Mouse (Mus musculus) Muller cell, postnatal 12 days (primary cell): Measurements from ENCODE around the gene Pdxp.

Experiments
- DNase-seq: peaks from one replicate; pipeline ENCODE4 v3.0.0-alpha.2; 2015; ENCODE audit errors: inconsistent ontology term

Pdxp gene

DNA sequence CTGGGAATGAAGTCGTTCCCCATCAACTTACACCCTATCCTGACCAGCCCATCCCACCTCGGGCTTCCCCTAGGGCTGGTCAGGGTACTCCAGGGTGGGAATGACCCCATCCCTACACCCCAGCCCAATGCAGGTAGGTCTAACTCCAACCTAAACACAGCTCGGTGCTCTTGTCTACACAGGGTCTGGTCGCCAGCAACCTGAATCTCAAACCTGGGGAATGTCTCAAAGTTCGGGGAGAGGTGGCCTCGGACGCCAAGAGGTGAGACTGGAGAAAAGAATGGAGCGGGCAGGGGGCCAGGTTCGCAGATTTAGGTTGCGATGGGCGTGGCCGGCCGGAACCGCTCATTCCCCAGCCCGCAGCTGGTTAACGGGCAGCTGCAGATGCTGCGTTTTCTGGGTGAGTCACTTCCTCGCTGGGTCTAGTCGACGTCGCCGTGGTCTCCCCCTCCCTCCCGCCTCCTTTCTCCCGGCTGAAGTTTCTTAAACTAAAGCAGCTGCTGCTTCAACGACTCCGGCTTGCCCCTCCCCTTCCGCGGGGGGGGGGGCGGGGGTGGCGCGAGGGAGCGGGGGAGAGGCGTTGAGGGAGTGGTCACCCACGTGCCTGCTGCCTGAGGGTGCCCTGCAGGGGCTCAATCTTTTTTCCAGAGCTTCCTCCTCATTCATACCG is 14.2 kb downstream of the Pdxp start:
- DNase-seq = peak; percentile 87

DNA sequence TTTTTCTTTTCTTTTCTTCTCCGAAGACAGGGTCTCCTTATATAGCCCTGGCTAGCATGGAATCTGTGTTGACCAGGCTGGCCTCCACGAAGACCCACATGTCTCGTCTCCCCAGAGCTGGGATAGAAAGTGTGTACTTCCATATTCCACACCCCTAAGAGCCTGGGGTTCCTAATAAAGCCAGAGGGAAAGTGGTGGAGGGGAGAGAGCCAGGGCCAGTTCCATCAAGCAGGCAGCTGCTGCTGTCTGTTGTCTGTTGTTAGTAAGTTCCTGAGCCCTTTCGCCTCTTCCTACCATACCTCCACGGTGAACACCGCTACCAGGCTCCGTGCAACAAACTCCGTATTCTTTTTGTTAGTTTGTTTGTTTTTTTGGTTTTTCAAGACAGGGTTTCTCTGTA is 14.8 kb downstream of the Pdxp start:
- DNase-seq = peak; percentile 27

DNA sequence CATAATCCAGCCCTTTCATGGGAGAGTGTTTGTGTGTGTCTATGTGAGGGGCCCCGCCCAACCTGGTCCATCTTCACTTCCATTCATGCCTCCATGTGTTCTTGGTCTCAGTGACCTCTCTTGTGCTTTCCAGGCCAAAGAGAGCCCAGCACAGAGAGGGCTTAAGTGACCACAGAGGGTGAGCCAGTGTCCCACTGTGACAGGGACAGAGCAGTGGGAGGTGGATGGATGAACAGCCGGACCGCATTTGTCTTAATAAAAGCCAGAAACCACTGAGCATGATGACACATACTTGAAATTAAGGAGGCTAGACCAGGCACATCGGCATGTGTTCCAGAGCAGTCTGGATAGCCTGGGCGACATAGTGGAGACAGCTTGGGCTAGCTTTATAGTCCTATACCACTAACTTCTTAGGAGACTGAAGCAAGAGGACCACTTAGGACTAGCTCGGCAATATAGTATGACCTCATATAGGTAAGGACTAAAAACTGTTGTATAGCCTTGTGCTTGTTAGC is 16.5 kb downstream of the Pdxp start:
- DNase-seq = no peak

DNA sequence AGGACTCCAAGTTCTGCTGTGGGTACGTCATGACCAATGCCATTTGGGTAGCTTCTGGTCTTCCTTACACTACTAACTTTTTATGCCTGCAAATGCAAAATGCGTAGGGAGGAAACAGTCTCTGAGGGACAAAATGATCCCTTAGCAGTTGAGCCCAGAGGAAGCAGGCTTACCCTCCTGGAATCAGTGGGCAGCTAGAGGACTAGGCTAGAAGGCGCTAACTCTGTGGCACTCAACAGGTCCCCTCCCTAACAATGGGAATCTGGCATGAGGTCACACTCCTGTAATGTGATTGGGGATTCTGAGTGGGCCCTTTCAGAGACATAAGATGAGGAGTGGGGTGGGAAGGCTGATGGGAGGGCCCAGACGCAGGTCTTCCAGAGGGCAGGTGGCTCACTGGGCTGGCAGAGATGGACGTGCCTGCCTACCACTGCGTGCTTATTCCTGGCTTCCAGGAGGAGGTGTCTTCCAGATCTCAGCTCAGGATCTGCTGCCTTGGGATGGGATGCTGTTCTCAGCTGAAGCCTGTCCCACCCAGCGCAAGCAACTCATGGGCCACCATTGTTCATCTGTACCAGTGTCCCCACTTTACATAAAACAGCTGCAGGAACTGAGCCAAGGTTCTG is 17.2 kb downstream of the Pdxp start:
- no peak for DNase-seq

DNA sequence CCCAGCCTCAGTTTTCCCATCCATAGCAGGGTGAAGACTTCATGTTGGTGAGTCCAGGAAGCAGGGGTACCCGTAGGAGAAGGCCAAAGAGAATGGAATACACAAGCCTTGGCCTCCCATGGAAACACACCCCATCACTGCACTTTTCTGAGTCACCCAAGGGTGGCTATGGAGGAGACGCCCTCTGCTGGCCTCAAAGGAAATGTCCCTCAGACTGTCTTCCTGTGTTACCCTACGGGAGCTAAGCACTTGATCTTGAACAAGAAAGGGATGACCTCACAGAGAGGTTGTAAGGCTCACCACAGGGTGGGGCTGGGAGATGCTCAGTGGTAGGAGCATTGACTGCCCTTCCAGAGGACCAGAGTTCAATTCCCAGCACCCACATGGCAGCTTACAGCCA is 17.9 kb downstream of the Pdxp start:
- peak; percentile 58 for DNase-seq

DNA sequence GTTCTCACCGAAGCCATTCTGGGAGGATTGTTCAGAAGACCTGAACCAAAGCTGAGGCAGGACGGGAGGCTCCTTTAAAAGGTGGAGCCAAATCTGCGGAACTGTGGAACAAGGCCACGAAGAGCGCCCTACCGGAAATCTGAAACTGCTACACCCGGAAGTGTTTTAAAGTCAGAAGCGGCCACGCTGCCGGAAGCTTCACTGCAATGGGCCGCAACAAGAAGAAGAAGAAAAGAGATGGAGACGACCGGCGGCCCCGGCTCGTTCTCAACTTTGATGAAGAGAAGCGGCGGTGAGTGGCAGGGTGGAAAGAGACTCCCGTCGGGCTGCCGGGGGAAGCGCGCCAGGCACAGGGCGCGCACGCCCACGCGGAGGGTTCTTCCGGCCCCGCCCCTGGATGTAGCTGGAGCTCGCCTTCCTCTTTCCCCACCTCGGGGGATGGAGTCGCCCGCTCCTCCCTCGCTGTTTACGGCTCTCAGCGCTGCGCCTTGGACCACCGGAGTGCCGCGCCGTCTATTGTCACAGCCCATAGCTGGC is 21.1 kb downstream of the Pdxp start, which contains the start of gene Nol12:
TSS of gene Nol12 (plus strand) at position 150 of the 537 bp plus-strand sequence.
- DNase-seq = peak; percentile 91

DNA sequence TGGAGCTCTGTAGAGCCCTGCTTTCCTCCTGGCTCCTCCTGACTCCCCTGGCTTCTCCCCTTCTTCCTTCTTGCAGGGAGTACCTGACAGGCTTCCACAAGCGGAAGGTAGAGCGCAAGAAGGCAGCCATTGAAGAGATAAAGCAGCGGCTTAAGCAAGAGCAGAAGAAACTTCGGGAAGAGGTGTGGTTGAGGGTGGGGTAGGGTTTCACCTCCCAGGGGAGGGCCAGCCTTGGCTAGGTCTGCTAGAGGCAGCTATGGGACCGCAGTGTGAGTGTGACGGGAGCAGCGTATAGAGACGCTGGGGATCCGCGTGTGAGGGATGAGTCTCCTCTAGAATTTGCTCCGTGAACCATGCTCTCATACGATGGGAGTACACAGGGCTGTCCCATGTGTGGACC is 22.7 kb downstream of the Pdxp start:
- DNase-seq = no peak

DNA sequence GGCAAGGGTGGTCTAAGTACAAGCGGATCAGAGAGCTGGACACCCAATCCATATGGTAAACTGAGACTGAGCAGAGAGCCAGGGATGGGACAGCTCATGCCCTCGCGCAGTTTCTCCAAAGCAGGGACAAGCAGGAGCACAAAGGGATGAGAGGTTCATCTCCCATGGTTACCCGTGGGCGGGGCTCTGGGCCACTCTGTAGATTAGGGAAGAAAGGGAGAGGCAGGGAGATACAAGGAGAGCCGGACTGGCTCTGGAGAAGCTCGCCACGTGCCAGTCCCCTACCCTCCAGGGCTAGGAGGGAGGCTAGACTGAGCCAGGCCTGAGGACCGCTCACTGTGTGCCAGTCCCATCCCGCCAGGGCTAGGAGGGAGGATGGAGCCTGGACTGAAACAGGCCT is 23.6 kb downstream of the Pdxp start:
- no peak for DNase-seq

DNA sequence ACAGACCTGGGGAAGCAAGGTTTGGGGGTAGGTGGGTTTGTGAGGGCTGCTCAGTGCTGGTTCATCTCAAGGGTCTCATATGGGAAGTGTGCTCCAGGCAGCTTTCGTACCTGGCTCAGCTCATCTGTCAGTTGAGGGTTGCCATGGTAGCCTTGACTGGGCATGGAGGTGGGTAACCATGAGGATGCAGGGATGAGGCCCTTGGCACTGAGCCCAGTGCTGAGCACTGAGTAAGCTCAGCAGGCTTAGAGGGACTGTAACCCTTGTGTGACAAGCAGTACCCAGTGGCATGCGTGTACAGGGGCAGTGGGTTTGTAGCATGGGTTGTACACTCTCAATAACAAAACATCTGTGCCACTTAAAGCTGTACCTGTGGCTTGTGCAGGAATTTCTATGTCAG is 24.2 kb downstream of the Pdxp start:
- DNase-seq = no peak

DNA sequence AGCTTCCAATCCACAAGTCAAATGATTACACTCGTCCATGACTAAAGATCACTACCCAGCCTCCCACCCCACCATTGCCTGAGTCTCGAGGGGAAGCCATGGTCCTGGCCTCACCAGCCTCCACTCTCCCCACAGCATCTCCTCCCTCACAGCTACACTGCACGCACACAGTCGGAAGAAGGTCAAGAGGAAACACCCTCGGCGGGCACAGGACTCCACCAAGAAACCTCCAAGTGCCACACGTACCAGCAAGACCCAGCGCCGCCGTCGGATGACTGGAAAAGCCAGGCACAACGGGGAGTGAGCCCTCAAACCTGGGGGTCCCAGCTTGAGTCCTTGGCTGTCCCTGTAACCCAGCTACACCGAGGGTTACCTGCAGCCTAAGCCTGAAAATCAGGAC is 26.6 kb downstream of the Pdxp start:
- no peak for DNase-seq

DNA sequence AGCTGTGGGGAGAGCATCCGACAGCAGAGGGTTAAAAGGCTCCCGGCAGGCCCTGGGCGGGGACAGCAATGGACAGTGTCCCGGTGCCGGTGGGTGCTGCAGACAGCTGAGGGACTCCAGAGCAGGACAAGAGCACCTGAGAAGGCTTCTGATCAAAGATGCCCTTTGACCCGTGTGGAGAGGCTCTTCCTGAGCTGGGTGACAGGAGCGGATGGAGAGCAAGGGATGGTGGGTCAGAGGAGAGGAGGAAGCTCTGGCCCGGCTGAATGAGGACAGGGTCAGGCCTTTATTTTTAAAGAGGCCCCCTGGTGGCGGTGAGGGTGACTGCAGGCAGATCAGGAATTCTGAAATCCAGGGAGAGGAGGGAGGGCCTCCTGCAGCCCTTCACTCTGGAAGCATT is 28.9 kb downstream of the Pdxp start:
- DNase-seq = peak; percentile 90

DNA sequence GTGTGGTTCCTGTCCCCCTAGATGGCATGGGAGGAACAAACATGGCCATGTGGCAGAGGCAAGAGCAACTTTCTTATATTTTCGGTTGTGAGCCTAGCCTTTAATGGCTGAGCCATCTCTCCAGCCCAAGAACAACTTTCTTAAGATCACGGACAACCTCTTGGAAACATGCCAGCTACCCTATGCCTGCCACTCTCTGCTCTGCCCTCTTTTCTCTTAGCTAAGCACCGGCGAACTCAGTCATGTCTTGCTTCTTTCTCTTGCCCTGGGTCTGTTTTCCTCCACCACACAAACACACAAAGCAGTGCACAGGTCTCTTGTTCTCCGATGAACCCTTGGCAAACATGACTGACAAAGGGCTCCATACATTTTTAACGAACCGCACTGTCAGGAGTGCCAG is 32.5 kb downstream of the Pdxp start:
- no peak for DNase-seq

DNA sequence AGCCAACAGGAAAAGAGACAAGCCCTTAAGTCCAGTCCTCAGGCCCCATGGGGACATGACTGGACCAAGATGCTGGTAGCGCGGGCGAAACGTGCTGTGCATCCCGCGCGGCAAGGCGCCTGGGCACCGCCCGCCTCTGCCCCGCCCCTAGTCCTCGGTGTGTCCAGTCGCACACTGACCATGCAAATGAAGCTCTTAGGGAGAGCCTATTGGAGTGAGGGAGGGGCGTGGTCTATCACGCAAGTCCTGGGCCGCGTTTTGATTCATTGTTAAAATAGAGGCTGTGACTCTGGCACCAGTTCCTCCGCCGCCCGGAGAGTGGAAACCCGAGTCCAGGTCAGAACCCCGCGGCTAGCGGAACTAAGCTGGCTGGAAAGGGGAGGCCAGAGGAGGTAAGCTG is 33.9 kb downstream of the Pdxp start, which contains the start of gene Triobp:
TSS of gene Triobp (plus strand) at position 68 of the 400 bp plus-strand sequence.
- DNase-seq = peak; percentile 95

DNA sequence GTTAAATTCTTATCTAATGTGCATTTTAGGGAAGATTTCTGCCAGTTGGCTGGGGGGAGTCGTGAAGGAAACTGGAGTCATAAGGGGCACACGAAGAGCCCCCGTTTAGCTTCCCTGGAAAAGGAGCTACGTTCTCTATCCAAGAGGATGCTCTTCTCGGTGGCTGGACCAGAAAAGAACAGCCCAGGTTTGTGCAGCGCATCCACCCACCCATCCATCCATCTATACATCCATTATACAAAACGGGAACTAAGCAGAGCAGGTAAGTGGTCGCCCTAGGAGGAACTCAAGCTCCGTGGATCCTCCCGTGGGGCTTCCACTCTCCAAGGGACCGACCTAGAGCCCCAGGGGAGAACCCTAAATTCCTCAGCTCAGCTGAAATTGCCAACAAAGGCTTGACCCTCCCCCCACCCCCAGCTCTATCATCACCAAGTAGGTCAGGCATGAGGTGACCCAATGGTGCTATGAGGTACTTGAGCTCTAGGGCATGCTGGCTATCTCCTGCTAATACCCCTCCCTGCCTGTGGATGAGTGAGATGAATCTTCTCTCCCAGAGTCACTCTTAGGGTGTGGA is 34.5 kb downstream of the Pdxp start:
- no peak for DNase-seq

DNA sequence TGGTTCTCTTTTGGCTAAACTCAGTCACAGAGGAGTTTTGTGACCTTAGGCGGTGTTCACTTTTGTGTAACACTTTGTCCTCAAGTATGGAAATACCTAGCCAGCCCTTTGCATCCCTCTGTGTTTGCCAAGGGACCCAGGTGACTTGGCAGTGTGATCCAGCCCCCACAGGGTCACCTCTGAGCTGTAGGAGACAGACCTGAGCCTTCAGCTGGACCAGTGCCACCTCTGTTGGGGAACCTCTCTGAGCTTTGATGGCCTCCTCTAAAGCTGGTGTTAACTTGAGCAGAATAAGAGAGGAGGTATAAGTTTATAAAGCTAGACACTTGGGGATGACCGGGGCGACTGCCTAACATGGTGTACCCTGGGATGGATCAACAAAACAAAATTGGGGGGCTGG is 35.2 kb downstream of the Pdxp start:
- no peak for DNase-seq

DNA sequence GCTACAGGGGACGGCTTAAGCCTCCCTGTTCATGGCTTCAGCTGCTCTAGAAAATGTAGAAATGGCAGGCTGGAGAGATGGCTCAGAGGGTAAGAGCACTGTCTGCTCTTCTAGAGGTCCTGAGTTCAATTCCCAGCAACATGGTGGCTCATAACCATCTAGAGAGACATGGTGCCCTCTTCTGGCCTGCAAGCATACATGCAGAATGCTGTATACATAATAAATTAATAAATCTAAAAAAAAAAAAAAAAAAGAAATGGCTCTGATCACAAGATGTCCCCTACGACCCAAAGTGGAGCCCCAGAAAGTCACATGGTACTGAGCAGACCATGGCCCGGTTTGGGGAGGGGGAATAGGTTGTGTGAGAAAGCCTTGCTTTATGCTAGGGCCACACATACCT is 41.9 kb downstream of the Pdxp start:
- DNase-seq = no peak

DNA sequence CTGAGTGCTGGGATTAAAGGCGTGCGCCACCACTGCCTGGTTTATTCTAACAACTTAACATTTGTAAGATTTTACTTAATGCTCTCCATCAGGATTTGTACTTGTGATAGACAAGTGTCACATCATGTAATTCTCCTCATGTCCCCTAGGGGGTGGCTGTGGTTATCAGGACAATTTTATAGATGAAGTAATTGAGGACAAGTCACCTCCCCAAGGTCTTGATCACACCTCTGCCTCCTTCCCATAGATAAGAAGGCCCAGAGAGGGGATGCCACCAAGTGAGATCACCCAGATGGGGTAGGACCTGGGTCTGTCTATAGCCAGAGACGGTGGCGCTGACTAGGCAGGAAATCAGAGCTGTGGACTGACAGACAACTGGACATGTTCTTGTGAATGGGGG is 42.6 kb downstream of the Pdxp start:
- no peak for DNase-seq

DNA sequence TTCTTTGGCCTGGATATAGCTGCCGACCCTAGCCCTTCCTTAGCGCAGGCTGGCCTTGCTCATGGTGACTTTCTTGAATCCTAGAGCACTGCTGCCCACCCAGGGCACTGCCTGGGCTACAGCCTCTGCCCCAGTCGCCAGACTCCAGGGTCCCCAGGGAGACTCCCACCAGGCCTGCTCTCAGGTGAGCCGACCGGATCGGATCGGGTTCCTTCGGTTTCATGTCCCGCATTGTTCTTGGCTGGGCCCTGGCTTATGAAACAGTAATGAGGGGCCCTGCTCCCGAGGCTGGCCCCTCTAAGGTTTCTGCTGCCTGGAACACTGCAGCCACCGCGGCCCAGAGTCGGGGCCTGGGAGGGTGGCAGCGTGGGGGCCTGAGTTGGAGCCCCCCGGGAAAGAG is 43.3 kb downstream of the Pdxp start:
- no peak for DNase-seq

DNA sequence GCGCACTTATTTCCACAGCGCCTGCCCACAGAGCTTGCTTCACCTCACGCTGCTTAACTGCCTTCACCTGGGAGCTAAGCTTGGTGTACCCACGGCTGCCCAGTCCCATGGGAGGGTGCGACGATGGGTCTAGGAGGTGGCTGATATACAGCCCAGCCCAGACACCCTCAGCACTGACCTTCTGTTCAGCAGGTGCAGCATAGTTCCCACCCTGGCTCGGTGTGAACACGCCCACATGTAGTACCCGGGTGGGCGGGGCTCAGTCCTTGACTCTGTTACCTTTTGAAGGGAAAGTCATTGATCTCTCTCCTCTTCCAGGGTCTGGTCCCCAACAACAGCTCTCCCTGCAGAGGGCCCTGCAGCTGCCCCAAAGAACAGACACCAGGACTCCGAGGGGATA is 45.8 kb downstream of the Pdxp start:
- DNase-seq = no peak

DNA sequence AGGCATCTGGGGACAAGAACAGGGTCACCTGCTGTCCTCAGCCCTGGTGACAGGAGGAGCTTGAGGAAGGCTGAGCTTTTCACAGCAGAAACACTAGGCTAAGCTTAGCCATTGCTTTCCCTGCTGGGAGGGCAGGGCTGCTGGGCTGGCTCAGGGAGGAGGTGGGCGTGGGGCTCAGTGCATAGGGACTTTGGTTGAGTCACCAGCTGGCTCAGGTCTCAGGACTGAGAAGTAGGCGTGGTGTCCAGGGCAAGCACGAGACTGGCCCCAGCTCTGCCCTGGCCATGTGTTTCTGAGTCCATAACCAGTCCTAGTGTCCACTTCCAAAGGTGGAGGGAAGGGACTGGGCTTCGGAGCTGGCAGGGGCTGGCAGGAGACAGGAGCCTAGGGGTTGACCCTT is 46.4 kb downstream of the Pdxp start:
- peak; percentile 79 for DNase-seq

DNA sequence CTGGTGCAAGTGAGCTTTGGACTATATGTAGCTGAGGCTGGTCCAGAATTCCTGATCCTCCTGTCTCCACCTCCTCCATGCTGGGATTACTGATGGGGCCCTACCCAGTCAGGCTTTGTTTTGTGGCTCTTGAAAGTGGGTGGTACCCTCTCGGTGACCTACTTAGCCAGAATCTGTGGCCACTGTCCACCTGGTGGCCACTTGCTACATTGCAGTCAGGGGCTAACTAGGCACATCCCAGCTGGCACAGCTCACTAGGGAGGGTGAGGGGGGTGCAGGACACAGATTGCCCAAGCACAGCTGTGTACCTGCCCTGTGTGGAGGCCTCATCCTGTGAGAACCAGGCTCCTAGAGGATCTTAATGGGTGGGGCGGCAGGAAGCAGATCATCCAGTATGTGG is 49.2 kb downstream of the Pdxp start:
- DNase-seq = peak; percentile 88
